Mouse (Mus musculus) kidney, adult 10 weeks (tissue): ENCODE results near the gene Rab39b. TPM values are rescaled to one million over a fixed set of nuclear protein-coding genes. Genes with fewer than 3 reads are reported as not detected.

Source experiments
- polyA plus RNA-seq: library from polyadenylated mRNA; stranded (reverse); fragments of 350-450 nt; fragmentation: Illumina TruSeq; extraction: RNeasy Lipid Tissue Mini Kit (QIAGEN cat#74804); gene quantifications from one replicate; pipeline ENCODE4 v1.2.3, GENCODE M21; 2014; ENCODE audit warnings: low read depth, low replicate concordance

The Rab39b gene
- polyA plus RNA-seq, result 6.0 TPM

DNA sequence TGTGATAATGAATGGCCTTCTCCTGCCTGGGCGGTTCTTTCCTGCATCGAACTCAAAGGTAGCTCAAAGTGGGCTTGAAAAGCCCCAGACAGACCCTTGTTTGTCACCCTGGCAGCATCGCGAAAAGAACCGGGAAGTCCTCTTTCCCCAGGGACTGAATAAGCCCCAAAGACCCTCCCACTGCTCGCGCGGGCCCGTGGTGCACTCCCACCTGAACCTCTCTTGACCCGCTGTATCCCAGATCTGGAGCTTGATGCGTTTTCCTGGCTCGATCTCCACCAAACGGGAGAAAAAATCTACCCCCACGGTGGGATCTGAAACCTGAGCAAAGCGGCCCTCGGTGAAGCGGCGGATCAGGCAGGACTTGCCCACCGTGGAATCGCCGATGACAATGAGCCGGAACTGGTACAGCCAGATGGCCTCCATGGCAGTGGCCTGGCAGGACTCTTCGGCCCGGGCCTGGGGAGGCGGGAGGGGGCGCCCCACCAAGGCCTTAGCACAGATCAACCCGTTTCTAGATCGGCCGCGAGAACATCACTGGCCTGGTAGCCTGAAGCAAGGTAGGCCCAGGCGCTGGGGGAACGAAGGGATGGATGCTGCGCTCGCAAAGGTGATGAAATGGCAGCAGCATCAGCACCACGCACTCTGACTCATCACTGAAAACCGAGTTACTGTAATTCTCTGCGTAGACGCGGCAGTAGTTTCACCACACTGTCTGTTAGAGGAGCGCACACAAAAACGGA, at the start of gene Rab39b:
TSS of gene Rab39b (minus strand) at position 650 of the 743 bp plus-strand sequence.

Other genes with a start within 250 kb of the Rab39b start
- 170 TPM for gene Fundc2, start 195.8 kb downstream of the Rab39b start, polyA plus RNA-seq
- 17.7 TPM for gene F8, start 195.6 kb downstream of the Rab39b start, polyA plus RNA-seq
- 42.6 TPM for gene Cmc4, start 161.6 kb downstream of the Rab39b start, polyA plus RNA-seq
- gene Mtcp1, start 161.6 kb downstream of the Rab39b start, polyA plus RNA-seq, result 16.8 TPM
- 88.9 TPM for gene Brcc3, start 161.6 kb downstream of the Rab39b start, polyA plus RNA-seq
- gene Vbp1, start 63.9 kb downstream of the Rab39b start, polyA plus RNA-seq, result 235 TPM